Mouse (Mus musculus) adrenal gland, postnatal 25 days (tissue): ENCODE results near the gene Olig1. TPM values are rescaled to one million over a fixed set of nuclear protein-coding genes. Genes with fewer than 3 reads are reported as not detected.

Source experiments
- DNase-seq: peaks from one replicate; pipeline ENCODE4 v3.0.0; 2021; ENCODE audit warnings: mixed read lengths
- total RNA-seq: library from RNA; stranded (reverse); gene quantifications from 2 replicates; pipeline ENCODE4 v1.2.3, GENCODE M21; 2021

Olig1 gene
- total RNA-seq, 1 experiment from 2014 or later = 0.27 TPM

GRCm38 (mm10) chr16:91309872-91310271 is 40.3 kb downstream of the Olig1 start:
- DNase-seq = no peak

GRCm38 (mm10) chr16:91312921-91313320 is 43.3 kb downstream of the Olig1 start:
- no peak for DNase-seq

GRCm38 (mm10) chr16:91314114-91314775 is 44.7 kb downstream of the Olig1 start:
- DNase-seq = peak; percentile 78

DNA sequence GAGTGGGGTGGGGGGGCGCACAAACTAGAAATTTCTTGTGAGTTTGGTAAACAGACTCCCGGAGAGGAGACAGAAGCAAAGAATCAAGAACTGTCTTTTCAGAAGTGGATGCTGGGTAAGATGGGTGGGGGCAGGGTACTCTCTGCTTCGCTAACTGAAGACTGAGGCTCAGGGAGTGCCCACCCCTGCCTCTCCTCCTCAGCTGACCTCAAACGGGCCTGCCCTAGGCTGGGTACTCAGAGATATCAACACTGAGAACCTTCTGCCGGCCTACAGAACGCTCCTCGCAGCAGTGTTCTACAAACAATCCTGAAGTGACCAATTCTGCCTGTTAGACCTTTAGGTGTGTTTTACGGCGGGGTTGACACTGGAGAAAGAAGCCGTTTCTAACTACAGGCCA is 50.6 kb downstream of the Olig1 start:
- no peak for DNase-seq

DNA sequence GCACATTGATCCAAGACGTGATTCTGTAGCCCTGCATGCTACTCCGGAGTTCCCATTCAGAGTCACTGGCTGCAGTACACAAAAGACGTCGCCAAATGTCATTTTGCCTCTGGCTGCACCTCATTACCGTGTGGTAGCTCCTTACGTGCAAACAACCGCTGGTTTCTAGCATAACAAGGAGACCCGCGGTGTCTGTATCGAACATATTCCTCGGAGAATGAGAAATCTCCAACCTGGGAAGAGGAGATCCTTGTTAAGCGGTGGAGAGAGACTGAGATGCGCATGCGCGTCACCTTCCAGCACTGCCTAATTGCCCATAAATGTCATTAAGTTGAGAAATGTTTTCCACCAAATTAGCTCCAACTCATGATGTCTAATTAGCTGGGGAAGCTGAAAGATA is 51.0 kb downstream of the Olig1 start:
- DNase-seq = no peak

Other genes starting within 250 kb of the Olig1 start
- gene Paxbp1, start 225.2 kb upstream of the Olig1 start, total RNA-seq = 71.2 and 74.6 TPM in 2 replicates
- not detected in 2 replicates for gene 4932438H23Rik, start 174.7 kb upstream of the Olig1 start, total RNA-seq
- not detected in 2 replicates for gene Olig2, start 44.3 kb upstream of the Olig1 start, total RNA-seq
- 101 and 110 TPM in 2 replicates for gene Ifnar2, start 103.0 kb downstream of the Olig1 start, total RNA-seq
- gene Gm21970, start 121.9 kb downstream of the Olig1 start, total RNA-seq = not detected in 2 replicates
- gene Il10rb, start 136.4 kb downstream of the Olig1 start, total RNA-seq = 281 and 313 TPM in 2 replicates
- 57.5 and 70.8 TPM in 2 replicates for gene Ifnar1, start 215.5 kb downstream of the Olig1 start, total RNA-seq